Mouse (Mus musculus): ENCODE measurements at regions not wholly inside any gene's neighbourhood (a gene's known extent, or its start where the extent isn't known, plus 50 kb on each side); places are given as distances from the start of the nearest gene placed in this dataset.
A peak's percentile ranks its signal among the peaks of the same experiment; 100 is the strongest.

GRCm38 (mm10) chr5:133189798-133190571 is 646.8 kb upstream of the Auts2 start:
- DNase-seq = no peak

GRCm38 (mm10) chr5:133175636-133176035 is 632.5 kb upstream of the Auts2 start:
- DNase-seq = no peak

GRCm38 (mm10) chr5:133173155-133173723 is 630.1 kb upstream of the Auts2 start:
- peak; percentile 47 for DNase-seq

- DNase-seq = no peak
These were observed 629.5 kb upstream of the Auts2 start for GRCm38 (mm10) chr5:133172686-133173085.

- DNase-seq = no peak
These were observed 628.1 kb upstream of the Auts2 start for GRCm38 (mm10) chr5:133171266-133171665.

- no peak for DNase-seq
These were observed 624.4 kb upstream of the Auts2 start for GRCm38 (mm10) chr5:133167576-133167975.

- no peak for DNase-seq
These were observed 623.9 kb upstream of the Auts2 start for GRCm38 (mm10) chr5:133167001-133167461.

GRCm38 (mm10) chr5:133156115-133156857 is 613.1 kb upstream of the Auts2 start:
- no peak for DNase-seq

- DNase-seq = no peak
These were observed 602.9 kb upstream of the Auts2 start for GRCm38 (mm10) chr5:133145996-133146395.

- DNase-seq = no peak
These were observed 600.5 kb upstream of the Auts2 start for GRCm38 (mm10) chr5:133143679-133144078.

GRCm38 (mm10) chr5:133142401-133143115 is 599.4 kb upstream of the Auts2 start:
- no peak for DNase-seq

GRCm38 (mm10) chr5:133131042-133131441 is 587.9 kb upstream of the Auts2 start:
- DNase-seq = no peak

- no peak for DNase-seq
These were observed 587.2 kb upstream of the Auts2 start for GRCm38 (mm10) chr5:133130316-133130715.

- no peak for DNase-seq
These were observed 581.1 kb upstream of the Auts2 start for GRCm38 (mm10) chr5:133124223-133124622.

GRCm38 (mm10) chr5:133113946-133114345 is 570.8 kb upstream of the Auts2 start:
- DNase-seq = no peak

GRCm38 (mm10) chr5:133113183-133113582 is 570.0 kb upstream of the Auts2 start:
- no peak for DNase-seq

- DNase-seq = peak; percentile 3
These were observed 563.7 kb upstream of the Auts2 start for GRCm38 (mm10) chr5:133106691-133107354.

GRCm38 (mm10) chr5:133096340-133096739 is 553.2 kb upstream of the Auts2 start:
- DNase-seq = no peak

GRCm38 (mm10) chr5:133084859-133085258 is 541.7 kb upstream of the Auts2 start:
- DNase-seq = no peak

GRCm38 (mm10) chr5:133080751-133081150 is 537.6 kb upstream of the Auts2 start:
- no peak for DNase-seq

GRCm38 (mm10) chr5:133078916-133079315 is 535.8 kb upstream of the Auts2 start:
- no peak for DNase-seq

GRCm38 (mm10) chr5:133078390-133078789 is 535.2 kb upstream of the Auts2 start:
- no peak for DNase-seq

- no peak for DNase-seq
These were observed 530.2 kb upstream of the Auts2 start for GRCm38 (mm10) chr5:133073317-133073716.

Measured in kidney, adult 18-20 months (tissue).